Mouse (Mus musculus) G1E (cell line): ENCODE measurements around the gene Mmgt2. TPM values are rescaled to one million over a fixed set of nuclear protein-coding genes. Genes with fewer than 3 reads are reported as not detected.

ENCODE experiments used
- ATAC-seq: 2 replicates; pipeline ENCODE4 v1.8.0; 2016; ENCODE audit warnings: mild to moderate bottlenecking; ENCODE audit not compliant: insufficient number of reproducible peaks, poor library complexity, low FRiP score, severe bottlenecking; ENCODE audit errors: extremely low read depth
- DNase-seq: peaks from one replicate; pipeline ENCODE4 v3.0.0; 2012; ENCODE audit warnings: low spot score
- H3K27me3 ChIP-seq: 2 replicates; pipeline ENCODE4 v1.6.1; 2012; ENCODE audit warnings: mild to moderate bottlenecking, low read length, inconsistent platforms; ENCODE audit not compliant: insufficient read depth
- H3K36me3 ChIP-seq: replicated peaks from 2 replicates; pipeline ENCODE3; 2012; ENCODE audit warnings: mild to moderate bottlenecking, inconsistent platforms
- H3K4me1 ChIP-seq: 2 replicates; pipeline ENCODE4 v1.6.1; 2012; ENCODE audit warnings: low read depth, low read length, inconsistent platforms, mixed read lengths; ENCODE audit not compliant: insufficient read depth
- H3K4me3 ChIP-seq: 2 replicates; pipeline ENCODE4 v1.5.1; 2012; ENCODE audit warnings: low read depth, mild to moderate bottlenecking, inconsistent platforms, low read length, moderate library complexity, mixed read lengths
- H3K9me3 ChIP-seq: replicated peaks from 2 replicates; pipeline ENCODE4 v1.6.1; 2012; ENCODE audit warnings: inconsistent platforms
- CTCF ChIP-seq: IDR thresholded peaks from 2 replicates; pipeline ENCODE4 v1.5.1; 2012; ENCODE audit warnings: low read depth, low read length, inconsistent platforms, mixed read lengths
- GATA1 ChIP-seq: IDR thresholded peaks from 2 replicates; pipeline ENCODE4 v1.6.1; 2012; ENCODE audit warnings: borderline replicate concordance, low read length, inconsistent platforms, mixed read lengths
- GATA2 ChIP-seq: IDR thresholded peaks from 2 replicates; pipeline ENCODE4 v1.6.1; 2012; ENCODE audit warnings: low read depth, low read length, inconsistent platforms, borderline replicate concordance
- POLR2AphosphoS5 ChIP-seq: IDR thresholded peaks from 2 replicates; pipeline ENCODE4 v1.6.1; 2012; ENCODE audit warnings: low read depth, low read length, inconsistent platforms; ENCODE audit not compliant: insufficient replicate concordance
- TAL1 ChIP-seq: conservative IDR thresholded peaks from 2 replicates; pipeline ENCODE4 v1.6.1; 2012; ENCODE audit warnings: low read depth, low read length, inconsistent platforms, mixed read lengths
- polyA plus RNA-seq: library from polyadenylated mRNA; stranded (reverse); fragments of >175 nt; gene quantifications from 2 replicates; pipeline ENCODE4 v1.2.3, GENCODE M21; 2012
- total RNA-seq, 2 experiments: library from RNA; stranded (forward) in 1 of 2; stranded (reverse) in 1 of 2; fragments of 200-1000 nt in 1 of 2; fragments of >200 nt in 1 of 2; fragmentation: Nextera tagmentation in 1 of 2; gene quantifications; 2 replicates each; pipeline ENCODE4 v1.2.3; 2014 to 2017

Gene Mmgt2
- total and polyA plus RNA-seq, 3 experiments, result 7.9 to 24.3 (median 8.2) TPM

GRCm38 (mm10) chr11:62608826-62609675 is 39.4 kb upstream of the Mmgt2 start:
- Histone ChIP-seq H3K4me3 (no peak overlapping the region), H3K27me3 (peaks cover 10% of the 10 kb centered on the region), H3K9me3 (no peaks in the 10 kb centered on the region), H3K4me1 (peaks cover 49% of the 10 kb centered on the region), H3K36me3 (peaks cover 53% of the 10 kb centered on the region)
- DNase-seq, result no peak
- TF ChIP-seq GATA1, result no peak
- no peak for TF ChIP-seq GATA2
- TF ChIP-seq CTCF, result no peak
- TF ChIP-seq TAL1, result no peak
- TF ChIP-seq POLR2AphosphoS5, result peak; percentile 94
- ATAC-seq, result no peak

DNA sequence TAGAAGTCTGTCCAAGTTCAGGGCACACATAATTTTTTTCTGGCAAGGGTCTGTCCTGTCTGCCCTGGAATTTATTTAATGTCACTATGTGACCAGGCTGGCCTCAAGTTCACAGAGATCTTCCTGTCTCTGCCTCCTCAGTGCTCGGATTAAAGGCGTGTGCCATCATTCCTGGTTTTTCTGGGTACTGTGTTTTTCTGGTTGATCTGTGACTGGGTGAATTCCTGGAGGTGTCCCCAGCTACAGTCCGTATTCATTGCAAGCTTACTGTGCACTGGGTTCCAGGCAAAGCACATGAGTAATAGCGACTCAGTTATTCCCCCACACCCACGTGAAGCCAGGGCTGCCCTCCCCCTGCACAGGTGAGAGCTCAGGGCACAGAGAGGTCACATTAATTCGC is 38.2 kb upstream of the Mmgt2 start:
- no peak for DNase-seq
- H3K27me3 ChIP-seq, result peaks cover 19% of the 10 kb centered on the region
- H3K4me3 ChIP-seq, result no peak overlapping the region
- peaks cover 39% of the 10 kb centered on the region for H3K4me1 ChIP-seq
- TF ChIP-seq GATA1 (no peak), TAL1 (no peak), POLR2AphosphoS5 (no peak), GATA2 (no peak), CTCF (no peak)
- no peak for ATAC-seq
- peaks cover 41% of the 10 kb centered on the region for H3K36me3 ChIP-seq
- H3K9me3 ChIP-seq, result no peaks in the 10 kb centered on the region

DNA sequence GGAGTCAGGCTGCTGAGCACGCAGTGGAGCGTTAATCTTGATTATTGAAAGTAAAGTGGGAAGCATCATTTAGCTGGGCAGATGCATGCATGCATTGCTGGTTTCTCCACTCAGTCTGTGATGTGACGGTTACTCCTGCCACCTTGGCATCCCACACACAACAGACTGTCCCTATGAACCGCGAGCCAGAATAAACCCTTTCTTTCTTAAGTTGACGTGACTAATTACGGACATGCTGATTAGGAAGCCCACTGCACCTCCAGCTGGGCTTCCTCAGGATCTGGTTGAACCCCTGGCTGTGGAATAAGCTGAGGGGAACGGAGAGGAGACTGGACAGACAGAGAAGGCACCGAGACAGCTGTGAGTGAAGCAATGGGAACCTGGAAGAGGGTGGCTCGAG is 35.9 kb upstream of the Mmgt2 start:
- ATAC-seq, result no peak
- Histone ChIP-seq H3K36me3 (peaks cover 18% of the 10 kb centered on the region), H3K4me1 (peaks cover 18% of the 10 kb centered on the region), H3K9me3 (0 out of 2 replicates have a peak, but pooled peaks cover 2% of the 10 kb centered on the region), H3K27me3 (peaks cover 25% of the 10 kb centered on the region), H3K4me3 (no peak overlapping the region)
- DNase-seq, result no peak
- TF ChIP-seq POLR2AphosphoS5 (no peak), CTCF (no peak), GATA2 (no peak)

GRCm38 (mm10) chr11:62613657-62614365 is 34.7 kb upstream of the Mmgt2 start:
- peaks cover 7% of the 10 kb centered on the region for H3K36me3 ChIP-seq
- peak; percentile 79 for ATAC-seq
- DNase-seq, result peak; percentile 75
- peaks cover 15% of the 10 kb centered on the region for H3K4me1 ChIP-seq
- TF ChIP-seq CTCF, result peak; percentile 98
- no peak for TF ChIP-seq GATA2
- TF ChIP-seq GATA1, result no peak
- H3K9me3 ChIP-seq, result 0 out of 2 replicates have a peak, but pooled peaks cover 2% of the 10 kb centered on the region
- H3K27me3 ChIP-seq, result peaks cover 30% of the 10 kb centered on the region
- H3K4me3 ChIP-seq, result no peak overlapping the region

DNA sequence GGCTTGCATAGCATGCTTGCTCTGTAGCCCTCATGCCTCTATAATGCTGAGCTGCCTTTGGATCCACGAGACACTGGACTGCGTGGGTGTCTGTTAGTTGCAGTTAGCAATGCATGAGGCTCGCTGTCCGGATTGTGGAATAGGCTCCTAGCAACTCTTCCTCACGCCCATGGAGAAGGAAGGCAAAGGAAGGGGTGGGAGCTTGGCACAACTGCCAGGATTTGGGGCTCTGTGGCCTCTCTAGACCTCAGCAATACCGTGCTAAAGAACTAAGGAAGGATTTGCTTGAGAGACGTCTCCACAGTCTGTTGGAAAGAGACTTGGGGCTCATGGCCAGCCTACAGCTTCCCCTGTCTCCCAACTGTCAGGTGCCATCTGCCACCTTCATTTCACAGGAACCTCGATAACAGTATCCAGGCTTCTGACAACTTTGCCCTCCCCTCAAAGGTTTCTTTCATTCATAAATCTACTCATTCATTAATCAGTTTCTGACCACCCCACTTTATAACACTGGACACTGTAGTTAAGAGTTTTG is 33.5 kb upstream of the Mmgt2 start:
- TF ChIP-seq GATA1 (no peak), POLR2AphosphoS5 (no peak), GATA2 (no peak), CTCF (no peak), TAL1 (no peak)
- Histone ChIP-seq H3K4me3 (no peak overlapping the region), H3K9me3 (0 out of 2 replicates have a peak, but pooled peaks cover 2% of the 10 kb centered on the region), H3K4me1 (peaks cover 9% of the 10 kb centered on the region; the same call in 1 of the 2 replicates), H3K36me3 (no peaks in the 10 kb centered on the region), H3K27me3 (peaks cover 35% of the 10 kb centered on the region)
- DNase-seq (no peak), ATAC-seq (no peak)

GRCm38 (mm10) chr11:62615456-62615855 is 33.0 kb upstream of the Mmgt2 start:
- Histone ChIP-seq H3K4me1 (peaks cover 9% of the 10 kb centered on the region; the same call in 1 of the 2 replicates), H3K36me3 (no peaks in the 10 kb centered on the region), H3K4me3 (no peak overlapping the region), H3K9me3 (0 out of 2 replicates have a peak, but pooled peaks cover 2% of the 10 kb centered on the region), H3K27me3 (peaks cover 39% of the 10 kb centered on the region)
- TF ChIP-seq GATA1, result no peak
- no peak for TF ChIP-seq POLR2AphosphoS5
- TF ChIP-seq TAL1, result no peak
- TF ChIP-seq CTCF, result no peak
- TF ChIP-seq GATA2, result no peak
- ATAC-seq, result no peak
- DNase-seq, result no peak
